Mouse (Mus musculus) layer of hippocampus, adult 18-20 months (tissue): ENCODE results near the gene Dbn1. TPM values are rescaled to one million over a fixed set of nuclear protein-coding genes. Genes with fewer than 3 reads are reported as not detected.

Source experiments
- DNase-seq, 2 experiments: peaks; one replicate each; pipeline ENCODE4 v3.0.0; 2022; ENCODE audit warnings: low spot score in 2 of 2
- total RNA-seq, 2 experiments: library from RNA; stranded (reverse); gene quantifications; 2 replicates each; pipeline ENCODE4 v1.2.3; 2021

Dbn1 gene
- total RNA-seq, 2 experiments from 2014 or later, result 359 to 362 TPM

- no peak for DNase-seq
Observed at GRCm38 (mm10) chr13:55479008-55479407, 8.9 kb downstream of the Dbn1 start.

- no peak for DNase-seq
Observed at GRCm38 (mm10) chr13:55478036-55478435, 9.9 kb downstream of the Dbn1 start.

- DNase-seq, result no peak
Observed at GRCm38 (mm10) chr13:55477492-55477891, 10.4 kb downstream of the Dbn1 start.

- DNase-seq, result no peak
Observed at GRCm38 (mm10) chr13:55476256-55476655, 11.7 kb downstream of the Dbn1 start.

- no peak for DNase-seq
Observed at GRCm38 (mm10) chr13:55475750-55476149, 12.2 kb downstream of the Dbn1 start.

GRCm38 (mm10) chr13:55474621-55475069 lies 13.3 kb downstream of the Dbn1 start:
- peak; percentile 79 to 91 for DNase-seq

GRCm38 (mm10) chr13:55473961-55474360 lies 13.9 kb downstream of the Dbn1 start:
- no peak for DNase-seq

GRCm38 (mm10) chr13:55473076-55473831 lies 14.7 kb downstream of the Dbn1 start:
- peak in 1 of 2 experiments; percentile 53 for DNase-seq

GRCm38 (mm10) chr13:55472132-55473022 lies 15.5 kb downstream of the Dbn1 start:
- DNase-seq, result peak in 1 of 2 experiments; percentile 74

GRCm38 (mm10) chr13:55471819-55472131 lies 16.1 kb downstream of the Dbn1 start:
- no peak for DNase-seq

- peak in 1 of 2 experiments; percentile 82 for DNase-seq
Observed at GRCm38 (mm10) chr13:55471156-55471818, 16.6 kb downstream of the Dbn1 start.

- peak; percentile 81 to 91 for DNase-seq
Observed at GRCm38 (mm10) chr13:55470372-55470771, 17.5 kb downstream of the Dbn1 start.

GRCm38 (mm10) chr13:55468851-55469560 lies 18.9 kb downstream of the Dbn1 start:
- no peak for DNase-seq

GRCm38 (mm10) chr13:55465830-55466440 lies 22.0 kb downstream of the Dbn1 start:
- DNase-seq, result no peak

GRCm38 (mm10) chr13:55465184-55465583 lies 22.7 kb downstream of the Dbn1 start:
- DNase-seq, result no peak

- peak in 1 of 2 experiments; percentile 78 for DNase-seq
Observed at GRCm38 (mm10) chr13:55464027-55464884, 23.7 kb downstream of the Dbn1 start, which contains the start of gene Prr7. TSS of gene Prr7 (plus strand) at chr13:55464267.

- no peak for DNase-seq
Observed at GRCm38 (mm10) chr13:55463399-55464026, 24.4 kb downstream of the Dbn1 start.

GRCm38 (mm10) chr13:55462965-55463364 lies 24.9 kb downstream of the Dbn1 start:
- no peak for DNase-seq
